Mouse (Mus musculus) MEL (cell line): Measurements from ENCODE around the gene Cbfa2t2. TPM values are rescaled to one million over a fixed set of nuclear protein-coding genes. Genes with fewer than 3 reads are reported as not detected.

Source experiments
- DNase-seq: peaks from one replicate; pipeline ENCODE4 v3.0.0; 2011; ENCODE audit warnings: low read depth, low spot score
- H3K27ac ChIP-seq: 2 replicates; pipeline ENCODE4 v1.5.1; 2012; ENCODE audit warnings: low read depth, mild to moderate bottlenecking, control low read depth, low read length, moderate library complexity; ENCODE audit not compliant: control insufficient read depth
- H3K27me3 ChIP-seq, 2 experiments: fragments of 150-350 bp in 1 of 2; sonication (generic) in 1 of 2; 2 replicates each; pipeline ENCODE4 v1.6.1; 2012; ENCODE audit warnings: low read length in 2 of 2, mild to moderate bottlenecking in 2 of 2, improper control_type of control experiment in 1 of 2, moderate library complexity in 1 of 2; ENCODE audit not compliant: insufficient read depth in 2 of 2, control insufficient read depth in 1 of 2
- H3K36me3 ChIP-seq, 2 experiments: 2 replicates each; pipeline ENCODE4 v1.6.1; 2012 to 2014; ENCODE audit warnings: low read length in 2 of 2, improper control_type of control experiment in 1 of 2, inconsistent platforms in 1 of 2, mild to moderate bottlenecking in 1 of 2; ENCODE audit not compliant: insufficient read depth in 2 of 2, control insufficient read depth in 1 of 2
- H3K4me1 ChIP-seq, 2 experiments: fragments of 150-350 bp in 1 of 2; sonication (generic) in 1 of 2; 2 replicates each; pipeline ENCODE4 v1.6.1; 2012; ENCODE audit warnings: low read length in 2 of 2, improper control_type of control experiment in 1 of 2, mild to moderate bottlenecking in 1 of 2; ENCODE audit not compliant: insufficient read depth in 2 of 2, control insufficient read depth in 1 of 2
- H3K4me3 ChIP-seq, 2 experiments: fragments of 150-350 bp in 1 of 2; sonication (generic) in 1 of 2; 2 replicates each; pipeline ENCODE4 v1.5.1; 2012; ENCODE audit warnings: low read depth in 2 of 2, low read length in 2 of 2, mild to moderate bottlenecking in 2 of 2, moderate library complexity in 2 of 2, control low read depth in 1 of 2, improper control_type of control experiment in 1 of 2; ENCODE audit not compliant: control insufficient read depth in 1 of 2, insufficient read depth in 1 of 2
- H3K79me2 ChIP-seq: 2 replicates; pipeline ENCODE4 v1.6.1; 2012; ENCODE audit warnings: mild to moderate bottlenecking, low read length, moderate library complexity; ENCODE audit not compliant: control insufficient read depth, poor library complexity, insufficient read depth
- H3K9ac ChIP-seq: 2 replicates; pipeline ENCODE4 v1.6.1; 2012; ENCODE audit warnings: low read depth, mild to moderate bottlenecking, control low read depth, low read length, moderate library complexity; ENCODE audit not compliant: control insufficient read depth, poor library complexity, severe bottlenecking
- H3K9me3 ChIP-seq: fragments of 150-350 bp; sonication (generic); replicated peaks from 2 replicates; pipeline ENCODE4 v1.6.1; 2012; ENCODE audit warnings: mild to moderate bottlenecking, low read length, improper control_type of control experiment, moderate library complexity; ENCODE audit not compliant: insufficient read depth
- E2F4 ChIP-seq: IDR thresholded peaks from 2 replicates; pipeline ENCODE4 v1.6.1; 2011; ENCODE audit warnings: low read depth, low read length, improper control_type of control experiment, borderline replicate concordance
- GABPA ChIP-seq: IDR thresholded peaks from 2 replicates; pipeline ENCODE4 v1.6.1; 2012; ENCODE audit warnings: low read depth, mild to moderate bottlenecking, inconsistent platforms, low read length, improper control_type of control experiment, moderate library complexity
- GATA1 ChIP-seq: IDR thresholded peaks from 2 replicates; pipeline ENCODE4 v1.6.1; 2011; ENCODE audit warnings: low read depth, low read length, improper control_type of control experiment
- JUND ChIP-seq: IDR thresholded peaks from 2 replicates; pipeline ENCODE4 v1.6.1; 2011; ENCODE audit warnings: low read depth, mild to moderate bottlenecking, improper control_type of control experiment, low read length
- MAX ChIP-seq: IDR thresholded peaks from 2 replicates; pipeline ENCODE4 v1.6.1; 2011; ENCODE audit warnings: low read length, improper control_type of control experiment
- MYB ChIP-seq: IDR thresholded peaks from 2 replicates; pipeline ENCODE4 v1.6.1; 2011; ENCODE audit warnings: mild to moderate bottlenecking, low read depth, low read length, improper control_type of control experiment
- NELFE ChIP-seq: IDR thresholded peaks from 2 replicates; pipeline ENCODE4 v1.6.1; 2011; ENCODE audit warnings: low read depth, low read length, improper control_type of control experiment
- NRF1 ChIP-seq: IDR thresholded peaks from 2 replicates; pipeline ENCODE4 v1.6.1; 2014; ENCODE audit warnings: low read depth, mild to moderate bottlenecking, inconsistent platforms, low read length, improper control_type of control experiment, moderate library complexity; ENCODE audit not compliant: poor library complexity, insufficient read depth, severe bottlenecking
- POLR2A ChIP-seq, 2 experiments: IDR thresholded peaks; 2 replicates each; pipeline ENCODE4 v1.6.1; 2011 to 2012; ENCODE audit warnings: low read length in 2 of 2, mild to moderate bottlenecking in 2 of 2, control low read depth in 1 of 2, improper control_type of control experiment in 1 of 2, low read depth in 1 of 2, moderate library complexity in 1 of 2; ENCODE audit not compliant: control insufficient read depth in 1 of 2, insufficient read depth in 1 of 2, poor library complexity in 1 of 2
- RCOR1 ChIP-seq: IDR thresholded peaks from 2 replicates; pipeline ENCODE4 v1.6.1; 2012; ENCODE audit warnings: low read depth, mild to moderate bottlenecking, inconsistent platforms, low read length, improper control_type of control experiment
- TAL1 ChIP-seq: IDR thresholded peaks from 2 replicates; pipeline ENCODE4 v1.6.1; 2012; ENCODE audit warnings: mild to moderate bottlenecking, inconsistent platforms, low read length, moderate library complexity, mixed read lengths
- TCF12 ChIP-seq: IDR thresholded peaks from 2 replicates; pipeline ENCODE4 v1.6.1; 2014; ENCODE audit warnings: low read depth, mild to moderate bottlenecking, inconsistent platforms, low read length, improper control_type of control experiment, moderate library complexity
- USF1 ChIP-seq: IDR thresholded peaks from 2 replicates; pipeline ENCODE4 v1.6.1; 2014; ENCODE audit warnings: low read depth, mild to moderate bottlenecking, inconsistent platforms, low read length, improper control_type of control experiment, moderate library complexity
- ZKSCAN1 ChIP-seq: IDR thresholded peaks from 2 replicates; pipeline ENCODE4 v1.6.1; 2012; ENCODE audit warnings: low read depth, mild to moderate bottlenecking, inconsistent platforms, low read length, improper control_type of control experiment, moderate library complexity
- polyA plus RNA-seq, 2 experiments: library from polyadenylated mRNA; stranded (reverse) in 1 of 2; unstranded in 1 of 2; fragments of >175 nt in 1 of 2; fragments of >200 nt in 1 of 2; gene quantifications; 2 replicates each; pipeline versions ENCODE4 v1.2.1 to v1.2.4; 2012; ENCODE audit warnings: low replicate concordance in 2 of 2, low read depth in 1 of 2; ENCODE audit not compliant: insufficient read length in 2 of 2, insufficient read depth in 1 of 2, missing spikeins in 1 of 2
- total RNA-seq: library from RNA; depleted of rRNA; stranded (reverse); fragments of 300-350 nt; gene quantifications from 2 replicates; pipeline ENCODE4 v1.2.3, GENCODE M21; 2012

Gene Cbfa2t2
- total and polyA plus RNA-seq, 3 experiments, result 5.9 to 23.1 TPM; not detected in 1

DNA sequence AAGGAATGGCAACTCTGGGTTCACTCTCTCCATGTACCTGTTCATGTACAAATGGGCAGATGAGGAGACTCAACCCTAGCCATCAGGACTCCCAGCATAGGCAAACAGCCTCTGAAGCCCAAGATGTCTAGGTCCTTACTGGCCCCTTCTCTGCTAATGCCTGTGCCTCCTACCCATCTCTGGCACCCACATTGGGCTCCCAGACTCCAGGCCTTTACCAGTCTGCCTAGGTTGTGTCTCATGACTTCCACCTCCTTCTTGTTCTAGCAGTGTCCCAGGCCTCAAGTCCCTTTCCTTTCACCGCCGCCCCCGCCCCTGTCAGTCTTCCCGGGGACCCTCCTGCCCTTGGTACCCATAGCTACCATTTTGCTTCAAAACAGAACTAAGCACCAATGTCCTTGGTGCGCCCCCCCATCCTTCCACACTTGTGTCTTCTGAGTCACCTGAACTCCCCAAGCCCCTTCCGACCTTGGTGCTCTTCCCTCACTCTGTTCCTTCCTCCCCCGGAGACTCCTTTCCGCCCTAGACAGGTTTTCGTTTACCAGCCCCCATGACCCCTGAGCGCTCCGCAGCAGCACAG is 29.1 kb upstream of the Cbfa2t2 start:
- H3K4me3 ChIP-seq, result peak overlapping the region; percentile 65 to 99

DNA sequence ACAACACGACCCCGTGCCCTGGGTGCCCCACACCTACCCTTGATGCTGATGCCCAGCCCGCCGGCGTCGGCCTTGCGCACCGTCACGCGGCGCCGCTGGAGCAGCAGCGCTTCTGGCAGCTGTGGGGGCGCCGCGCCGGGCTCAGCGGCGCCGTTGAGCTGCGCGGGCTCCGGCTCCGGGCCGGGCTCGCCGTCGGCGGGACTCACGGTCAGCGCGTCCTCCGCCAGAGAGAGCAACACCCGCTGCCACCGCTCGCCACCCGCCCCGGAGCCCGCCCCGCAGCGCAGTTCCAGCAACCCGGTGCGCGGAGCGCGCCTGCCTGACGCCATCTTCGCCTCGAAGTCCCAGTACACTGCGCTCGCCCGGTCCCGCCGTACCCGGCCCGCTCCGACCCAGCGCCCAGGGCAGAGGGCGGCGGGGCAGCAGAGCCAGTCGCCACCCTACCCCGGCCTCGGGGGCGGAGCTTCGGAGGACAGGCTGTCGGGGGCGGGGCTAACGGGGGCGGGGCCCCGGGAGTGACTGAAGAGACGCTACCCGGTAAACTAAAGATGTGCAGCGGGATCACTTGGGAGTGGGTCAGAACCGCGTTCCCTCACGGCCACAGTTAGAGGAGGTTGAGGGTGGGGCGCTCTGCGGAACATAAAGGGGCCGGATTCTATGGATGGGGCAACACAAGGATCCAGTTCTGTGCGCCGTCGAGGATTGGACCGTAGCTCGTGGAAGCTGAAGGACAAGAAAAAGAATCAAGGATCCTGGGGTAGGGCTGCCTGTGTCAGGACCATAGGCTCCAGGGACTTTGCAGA is 28.4 kb upstream of the Cbfa2t2 start, which contains the start of gene Snta1:
Gene Snta1, minus strand, starts transcription at position 457 of the 803 bp plus-strand sequence.
- H3K79me2 ChIP-seq, result no peaks in the 10 kb centered on the region
- H3K9ac ChIP-seq, result peak within 1 kb of the TSS; percentile 68
- DNase-seq, result peak; percentile 80
- peaks cover 0 to 2% of the 10 kb centered on the region in 2 experiments; a peak in 1 of 4 replicates for H3K36me3 ChIP-seq
- no peak for TF ChIP-seq GABPA
- TF ChIP-seq NRF1, result peak; percentile 17; the same call in 1 of the 2 replicates
- 0 out of 2 replicates have a peak, but pooled peaks have one; percentile 27 for TF ChIP-seq NELFE
- no peak for TF ChIP-seq JUND
- TF ChIP-seq TAL1, result no peak
- no peak for TF ChIP-seq USF1
- 0 out of 2 replicates have a peak, but pooled peaks have one; percentile 18 for TF ChIP-seq MAX
- no peak for TF ChIP-seq E2F4
- no peak for TF ChIP-seq RCOR1
- no peak for TF ChIP-seq GATA1
- no peak for TF ChIP-seq TCF12
- TF ChIP-seq MYB, result no peak
- TF ChIP-seq POLR2A (IDR thresholded peaks at IDR 0.05; ENCODE audit: control insufficient read depth in 1 of 2, insufficient read depth in 1 of 2, low read depth in 1 of 2, low read length in 2 of 2, poor library complexity in 1 of 2), result peak in 1 of 2 experiments; percentile 26; a peak in 1 of 4 replicates
- peak within 1 kb of the TSS; percentile 65 to 99 for H3K4me3 ChIP-seq
- no peaks in the 10 kb centered on the region for H3K27me3 ChIP-seq
- no peaks in the 10 kb centered on the region for H3K9me3 ChIP-seq
- peaks cover 2 to 16% of the 10 kb centered on the region in 2 experiments; a peak in 3 of 4 replicates for H3K4me1 ChIP-seq
- H3K27ac ChIP-seq, result no peak within 1 kb of the TSS

More for the DNA sequence above, 29.1 kb upstream of the Cbfa2t2 start:
- no peaks in the 10 kb centered on the region for H3K27me3 ChIP-seq
- H3K4me1 ChIP-seq, result peaks cover 2 to 20% of the 10 kb centered on the region in 2 experiments; a peak in 3 of 4 replicates
- TF ChIP-seq ZKSCAN1, result no peak
- DNase-seq, result peak; percentile 14
- no peaks in the 10 kb centered on the region for H3K9me3 ChIP-seq
- H3K79me2 ChIP-seq, result no peaks in the 10 kb centered on the region
- H3K9ac ChIP-seq, result peak overlapping the region; percentile 68
- H3K27ac ChIP-seq, result no peak overlapping the region
- peaks cover 0 to 8% of the 10 kb centered on the region in 2 experiments; a peak in 2 of 4 replicates for H3K36me3 ChIP-seq
